Mouse (Mus musculus) heart, postnatal 0 days (tissue): ENCODE measurements around the gene Slc22a23.

ENCODE experiments used
- CTCF ChIP-seq: IDR thresholded peaks from 2 replicates; pipeline ENCODE4 v1.5.1; 2016; ENCODE audit warnings: antibody characterized with exemption, control low read depth, low read depth
- EP300 ChIP-seq: IDR thresholded peaks from 2 replicates; pipeline ENCODE4 v1.6.1; 2016; ENCODE audit warnings: antibody characterized with exemption, low read depth

DNA sequence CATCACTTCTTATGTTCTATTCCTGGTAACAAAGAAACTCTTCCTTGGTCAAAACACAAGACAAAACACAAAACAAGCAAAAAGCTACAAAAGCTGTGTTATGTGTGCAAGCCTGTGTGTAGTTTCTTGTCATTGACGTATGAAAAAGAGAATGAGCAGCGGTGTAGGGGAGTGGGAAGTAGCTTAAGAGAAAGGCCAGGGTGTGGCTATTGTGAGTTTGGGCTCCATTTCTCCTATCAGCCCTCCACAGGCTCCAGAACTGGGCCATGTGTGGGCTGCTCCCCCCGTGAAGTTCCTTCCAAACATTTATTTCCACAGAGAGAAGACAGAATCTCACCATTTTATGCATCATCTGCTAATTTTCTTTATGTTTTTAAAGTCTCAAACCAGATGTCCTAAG, 91.2 kb downstream of the Slc22a23 start:
- TF ChIP-seq EP300 (no peak), CTCF (no peak)
